Mouse (Mus musculus) testis, adult 2 months (tissue): ENCODE measurements at regions not wholly inside any gene's neighbourhood (a gene's known extent, or its start where the extent isn't known, plus 50 kb on each side); places are given as distances from the start of the nearest gene placed in this dataset.

ENCODE experiments used
- CTCF ChIP-seq: fragments of 200-500 bp; IDR thresholded peaks from 2 replicates; pipeline ENCODE4 v1.5.1; 2012; ENCODE audit warnings: low read depth, mild to moderate bottlenecking, inconsistent platforms, low read length, moderate library complexity; ENCODE audit not compliant: control insufficient read depth, insufficient read depth, insufficient replicate concordance
- POLR2A ChIP-seq: fragments of 200-500 bp; IDR thresholded peaks from 2 replicates; pipeline ENCODE4 v1.6.1; 2012; ENCODE audit warnings: low read depth, mild to moderate bottlenecking, inconsistent platforms, low read length, moderate library complexity; ENCODE audit not compliant: control insufficient read depth

GRCm38 (mm10) chr15:45612954-45613353 lies 5478.8 kb downstream of the 9330182O14Rik start:
- TF ChIP-seq POLR2A (no peak), CTCF (no peak)
